1 mouse cellular context compared by ENCODE assay signal in genomic region chr2:162939562-162939961, GRCm38 (mm10).
TF ChIP-seq lines count a peak whose summit lies in the region.

No protein-coding gene starts in this region.

TF ChIP-seq in MEL, 35 proteins besides CTCF, POLR2A, EP300 and RAD21:
- no peak for TF ChIP-seq HCFC1 (IDR thresholded peaks at IDR 0.05; ENCODE audit: low read depth, low read length)
- no peak for TF ChIP-seq GABPA (IDR thresholded peaks at IDR 0.05; ENCODE audit: low read depth, low read length)
- no peak for TF ChIP-seq BHLHE40 (IDR thresholded peaks at IDR 0.05; ENCODE audit: borderline replicate concordance, low read depth, low read length)
